Mouse (Mus musculus) MEL (cell line): ENCODE data around the gene Tarsl2.

Source experiments
- CTCF ChIP-seq, 3 experiments: IDR thresholded peaks in 2 of 3; conservative IDR thresholded peaks in 1 of 3; 2 replicates each; pipeline ENCODE4 v1.5.1; 2011 to 2012; ENCODE audit warnings: low read length in 3 of 3, low read depth in 2 of 3, mild to moderate bottlenecking in 2 of 3, improper control_type of control experiment in 1 of 3, inconsistent platforms in 1 of 3, mixed read lengths in 1 of 3, moderate library complexity in 1 of 3; ENCODE audit not compliant: control insufficient read depth in 1 of 3, insufficient read depth in 1 of 3, poor library complexity in 1 of 3, severe bottlenecking in 1 of 3
- EP300 ChIP-seq, 2 experiments: IDR thresholded peaks; 2 replicates each; pipeline ENCODE4 v1.6.1; 2011; ENCODE audit warnings: improper control_type of control experiment in 2 of 2, low read length in 2 of 2, low read depth in 1 of 2, mild to moderate bottlenecking in 1 of 2
- GABPA ChIP-seq: IDR thresholded peaks from 2 replicates; pipeline ENCODE4 v1.6.1; 2012; ENCODE audit warnings: low read depth, mild to moderate bottlenecking, inconsistent platforms, low read length, improper control_type of control experiment, moderate library complexity
- USF1 ChIP-seq: IDR thresholded peaks from 2 replicates; pipeline ENCODE4 v1.6.1; 2014; ENCODE audit warnings: low read depth, mild to moderate bottlenecking, inconsistent platforms, low read length, improper control_type of control experiment, moderate library complexity

DNA sequence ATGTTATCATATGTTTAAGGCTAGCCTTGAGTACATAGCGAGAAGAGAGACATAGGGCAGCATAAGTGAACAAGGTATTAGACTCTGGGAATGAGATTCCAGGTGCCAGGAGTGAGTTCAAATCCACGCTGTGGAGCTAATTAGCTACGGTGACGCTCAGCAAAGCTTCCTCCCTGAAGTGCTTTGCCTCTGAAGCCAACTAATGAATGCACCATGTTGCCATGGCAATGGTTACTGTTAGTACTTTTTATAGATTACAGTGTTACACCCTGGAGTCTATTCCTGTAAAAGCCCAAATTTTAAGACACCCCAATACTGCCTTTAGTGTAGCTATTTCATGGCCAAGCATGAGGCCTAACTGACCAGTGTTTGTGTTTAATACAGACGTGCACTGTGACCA, 37.7 kb upstream of the Tarsl2 start:
- TF ChIP-seq USF1 (no peak), CTCF (IDR thresholded peaks at IDR 0.05 in 2 of 3, conservative IDR thresholded peaks at IDR 0.05 in 1 of 3; ENCODE audit: control insufficient read depth in 1 of 3, insufficient read depth in 1 of 3, low read depth in 2 of 3, low read length in 3 of 3, poor library complexity in 1 of 3, severe bottlenecking in 1 of 3) (no peak), EP300 (IDR thresholded peaks at IDR 0.05; ENCODE audit: low read depth in 1 of 2, low read length in 2 of 2) (no peak), GABPA (no peak)
